1 mouse cellular context compared by ENCODE assay signal in the genomic region with DNA sequence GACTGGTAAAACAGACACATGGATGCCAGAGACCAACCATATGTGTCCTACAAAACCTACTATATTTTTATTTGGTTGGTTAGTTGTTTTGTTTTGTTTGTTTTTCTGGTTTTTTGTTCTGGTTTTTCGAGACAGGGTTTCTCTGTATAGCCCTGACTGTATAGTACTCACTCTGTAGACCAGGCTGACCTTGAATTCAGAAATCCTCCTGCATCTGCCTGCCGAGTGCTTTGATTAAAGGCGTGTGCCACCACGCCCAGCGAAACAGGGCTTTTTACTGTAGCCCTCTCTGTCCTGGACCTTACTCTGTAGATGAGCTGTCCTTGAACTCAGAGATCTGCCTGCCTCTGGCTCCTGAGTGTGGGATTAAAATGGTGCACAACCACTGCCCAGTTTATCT.
TF ChIP-seq lines count a peak whose summit lies in the region.

No protein-coding gene starts in this region.

TF ChIP-seq in CH12.LX, 34 proteins besides CTCF, POLR2A, EP300 and RAD21:
- TF ChIP-seq TBP (conservative IDR thresholded peaks at IDR 0.05; ENCODE audit: low read depth, low read length) (no peak), JUN (IDR thresholded peaks at IDR 0.05; ENCODE audit: insufficient read depth, low read depth, low read length) (no peak), HCFC1 (IDR thresholded peaks at IDR 0.05; ENCODE audit: low read depth, low read length) (no peak), JUND (conservative IDR thresholded peaks at IDR 0.05; ENCODE audit: low read depth, low read length) (no peak), CHD2 (IDR thresholded peaks at IDR 0.05; ENCODE audit: low read length) (no peak), POLR2AphosphoS2 (IDR thresholded peaks at IDR 0.05; ENCODE audit: low read depth, low read length) (no peak), UBTF (IDR thresholded peaks at IDR 0.05; ENCODE audit: low read depth, low read length) (no peak), ZNF384 (IDR thresholded peaks at IDR 0.05; ENCODE audit: low read depth, low read length) (no peak), CHD1 (IDR thresholded peaks at IDR 0.05; ENCODE audit: low read depth, low read length) (no peak), TCF12 (IDR thresholded peaks at IDR 0.05; ENCODE audit: low read depth, low read length) (no peak), MEF2A (IDR thresholded peaks at IDR 0.05; ENCODE audit: borderline replicate concordance, low read depth, low read length) (no peak), ELF1 (IDR thresholded peaks at IDR 0.05; ENCODE audit: low read depth, low read length) (no peak), PAX5 (IDR thresholded peaks at IDR 0.05; ENCODE audit: low read length) (no peak), GABPA (IDR thresholded peaks at IDR 0.05; ENCODE audit: insufficient replicate concordance, low read depth, low read length) (no peak), KAT2A (IDR thresholded peaks at IDR 0.05; ENCODE audit: insufficient replicate concordance, low read length) (no peak), USF2 (conservative IDR thresholded peaks at IDR 0.05; ENCODE audit: low read depth, low read length) (no peak), MAZ (IDR thresholded peaks at IDR 0.05; ENCODE audit: low read depth, low read length) (no peak), ZMIZ1 (IDR thresholded peaks at IDR 0.05; ENCODE audit: low read depth, low read length) (no peak), SMC3 (IDR thresholded peaks at IDR 0.05; ENCODE audit: low read depth, low read length) (no peak), BHLHE40 (IDR thresholded peaks at IDR 0.05; ENCODE audit: low read depth, low read length) (no peak)
